Mouse (Mus musculus) monocyte, adult 5-6 weeks (primary cell): ENCODE results near the gene Paqr9. TPM values are rescaled to one million over a fixed set of nuclear protein-coding genes. Genes with fewer than 3 reads are reported as not detected.

Experiments used
- ATAC-seq: fragments of 153-309, 156-312 bp; replicated peaks from 2 replicates; pipeline ENCODE4 v1.8.0; 2017; ENCODE audit warnings: mild to moderate bottlenecking; ENCODE audit not compliant: low TSS enrichment, insufficient number of reproducible peaks, severe bottlenecking, poor library complexity, low FRiP score
- total RNA-seq: library from RNA; stranded (forward); fragments of 200-1000, 200-491, 200-594 nt; gene quantifications from 3 replicates; pipeline ENCODE4 v1.2.3, GENCODE M21; 2017

Paqr9 gene
- total RNA-seq, 1 experiment from 2014 or later = 0.57 TPM

DNA sequence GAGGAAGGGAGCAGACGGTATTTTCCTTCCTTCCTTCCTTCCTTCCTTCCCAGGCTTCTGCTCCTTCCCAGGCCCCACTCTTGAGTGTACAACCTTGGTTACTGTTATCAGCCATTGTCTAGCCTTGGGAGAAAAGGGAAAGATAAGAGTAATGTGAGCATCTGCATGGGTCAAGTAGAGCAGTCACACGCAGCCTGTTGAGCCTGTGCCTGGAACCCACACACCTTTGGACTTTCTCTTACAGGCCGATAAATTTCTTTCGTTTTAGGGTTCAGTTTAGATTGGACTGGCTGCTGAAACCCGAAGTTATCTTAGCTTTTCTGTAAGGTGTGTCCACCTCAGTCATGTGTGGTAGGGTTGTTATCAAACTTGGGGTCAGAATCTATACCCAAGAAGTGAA is 10.5 kb downstream of the Paqr9 start:
- ATAC-seq = no peak

DNA sequence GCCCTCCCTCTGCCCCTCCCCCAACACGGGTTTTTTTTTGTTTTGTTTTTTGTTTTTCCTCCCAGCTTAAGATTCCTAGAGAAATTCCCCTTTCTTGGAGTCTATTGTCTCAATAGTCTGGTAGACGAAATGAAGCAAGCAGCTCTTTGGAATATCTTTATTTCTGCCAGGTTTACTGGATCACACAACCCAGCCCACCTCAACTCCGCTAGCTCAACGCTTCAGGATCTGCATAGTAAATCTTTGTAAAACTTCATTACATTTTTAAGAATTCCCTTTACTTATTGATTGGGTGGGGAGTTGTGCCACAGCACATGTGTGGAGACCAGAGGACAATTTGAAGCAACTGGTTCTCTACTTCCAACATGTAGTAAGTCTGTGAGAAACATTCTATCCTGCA is 11.1 kb downstream of the Paqr9 start:
- ATAC-seq = no peak

DNA sequence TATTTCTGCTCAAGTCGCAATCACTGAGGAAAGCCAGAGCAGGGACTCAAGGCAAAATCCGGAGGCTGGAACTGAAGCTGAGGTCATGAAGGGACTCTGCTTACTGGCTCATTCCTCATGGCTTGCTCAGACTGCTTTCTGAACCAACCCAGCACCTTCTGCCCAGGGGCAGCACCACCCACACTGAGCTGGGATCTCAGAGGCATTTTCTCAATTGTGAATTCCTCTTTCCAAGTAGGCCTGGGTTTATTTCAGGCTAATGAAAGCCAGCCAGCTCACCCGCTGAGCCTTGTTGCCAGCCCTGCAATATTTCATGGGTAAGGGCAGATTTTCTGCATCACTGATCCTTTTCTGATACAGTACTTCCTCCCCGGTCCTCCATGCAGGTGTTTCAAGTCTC is 12.0 kb downstream of the Paqr9 start:
- no peak for ATAC-seq

DNA sequence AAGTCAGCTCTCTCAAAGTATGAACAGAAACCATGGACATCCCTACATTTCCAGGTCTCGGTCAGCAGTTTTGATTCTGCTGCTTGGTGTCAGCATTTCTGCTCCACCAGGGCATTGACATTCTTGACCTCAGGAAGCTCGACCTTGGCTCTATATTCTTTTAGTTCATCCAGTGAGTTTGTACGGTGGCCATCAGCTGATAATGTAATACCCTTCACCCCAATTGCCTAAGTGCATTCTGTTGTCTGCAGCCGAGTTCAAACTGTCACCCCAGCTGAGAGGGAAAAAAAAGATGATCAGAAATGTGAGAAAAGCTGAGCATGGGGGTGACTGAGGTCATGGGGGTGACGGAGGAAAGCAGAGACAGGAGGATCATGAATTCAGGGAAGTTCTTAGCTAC is 13.1 kb downstream of the Paqr9 start:
- no peak for ATAC-seq

DNA sequence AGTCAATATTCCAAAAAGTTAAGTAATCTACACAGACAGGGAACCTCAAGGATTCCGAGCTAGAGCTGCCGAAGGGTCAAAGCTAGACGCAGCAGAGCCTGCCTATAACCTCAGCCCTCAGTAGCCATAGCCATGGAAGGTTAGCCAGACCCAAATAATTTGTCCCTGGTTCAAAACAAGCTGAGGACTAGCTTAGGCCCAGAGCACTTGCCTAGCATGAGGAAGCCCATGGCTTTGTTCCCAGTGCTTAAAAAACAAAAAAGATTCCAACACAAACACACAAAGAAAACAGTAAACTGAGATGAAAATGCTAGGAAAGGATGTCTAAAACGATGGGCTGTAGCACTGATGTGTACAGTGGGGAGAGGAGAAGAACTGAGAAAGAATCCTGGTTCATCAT is 14.7 kb downstream of the Paqr9 start:
- no peak for ATAC-seq

DNA sequence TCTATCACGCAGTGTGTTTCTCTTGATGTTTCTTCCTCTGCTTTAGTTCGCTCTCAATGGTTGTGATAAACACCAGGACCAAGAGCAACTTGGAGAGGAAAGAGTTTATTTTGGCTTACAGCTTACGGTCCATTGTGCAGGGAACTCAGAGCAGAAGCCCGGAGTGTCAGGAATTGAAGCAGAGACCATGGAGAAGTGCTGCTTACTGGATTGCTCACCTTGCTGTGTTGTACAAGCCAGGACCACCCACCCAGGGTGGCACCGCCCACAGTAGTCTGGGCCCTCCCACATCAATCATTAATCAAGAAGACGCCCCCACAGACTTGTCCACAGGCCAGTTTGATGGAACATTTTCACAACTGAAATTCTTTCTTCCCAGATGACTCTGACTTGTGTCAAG is 18.0 kb downstream of the Paqr9 start:
- no peak for ATAC-seq

DNA sequence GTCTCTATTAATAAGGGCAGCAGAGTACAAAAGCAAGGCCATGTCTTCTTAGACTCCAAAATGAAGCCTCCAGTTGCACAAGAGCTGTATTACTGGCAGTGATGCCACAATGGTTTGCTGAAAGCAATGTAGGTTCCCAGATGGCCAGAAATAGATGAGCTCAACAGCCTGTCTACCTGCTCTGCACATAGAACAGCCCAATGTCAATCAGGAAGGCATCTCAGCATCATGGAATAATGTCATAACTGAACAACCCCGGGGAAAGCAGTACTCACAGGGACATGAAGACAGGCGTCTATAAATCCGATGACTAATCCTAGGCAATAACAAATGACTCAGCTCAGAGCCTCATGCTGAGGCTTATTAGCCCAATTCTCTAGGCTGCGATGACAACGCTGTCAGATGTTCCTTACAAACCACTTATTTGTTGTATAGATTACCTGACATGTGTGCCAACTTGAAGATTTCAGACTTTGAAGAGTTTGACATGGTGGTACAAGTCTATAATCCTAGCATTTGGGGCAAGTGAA is 19.0 kb downstream of the Paqr9 start:
- ATAC-seq = no peak

DNA sequence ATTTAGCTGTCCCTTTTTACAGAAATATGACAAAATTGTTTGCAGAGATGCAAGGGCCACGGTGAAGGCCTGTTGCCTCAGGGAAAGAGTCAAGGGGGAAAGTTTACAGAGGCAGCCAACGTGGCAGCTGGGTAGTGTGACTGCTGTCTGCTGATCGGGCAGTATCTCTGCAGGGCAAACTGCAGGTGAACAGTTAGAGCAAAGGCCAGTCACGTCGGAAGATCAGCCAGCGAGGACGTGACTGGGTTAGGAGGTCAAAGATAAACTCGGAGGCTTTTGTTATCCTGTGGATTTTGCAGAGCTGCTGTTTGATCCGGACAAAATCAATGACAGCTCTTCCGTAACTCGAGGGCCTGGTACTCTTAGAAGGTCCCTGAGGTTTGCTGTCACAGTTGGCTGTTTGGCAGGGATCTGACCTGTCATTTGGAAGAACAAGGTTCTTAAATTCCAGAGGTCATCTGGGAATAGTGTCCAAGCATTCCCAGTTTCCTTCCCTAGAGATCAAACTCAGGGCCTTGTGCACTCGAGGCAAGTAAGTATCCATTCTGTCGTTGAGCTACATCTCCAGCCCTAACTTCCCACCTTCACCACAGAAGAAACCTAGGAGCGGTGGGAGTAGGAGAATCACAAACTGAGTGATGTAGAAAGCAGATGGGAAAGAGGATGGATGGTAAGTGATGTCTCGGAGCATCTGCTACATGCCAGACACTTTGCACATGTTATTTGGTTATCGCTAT is 21.7 kb downstream of the Paqr9 start:
- no peak for ATAC-seq

DNA sequence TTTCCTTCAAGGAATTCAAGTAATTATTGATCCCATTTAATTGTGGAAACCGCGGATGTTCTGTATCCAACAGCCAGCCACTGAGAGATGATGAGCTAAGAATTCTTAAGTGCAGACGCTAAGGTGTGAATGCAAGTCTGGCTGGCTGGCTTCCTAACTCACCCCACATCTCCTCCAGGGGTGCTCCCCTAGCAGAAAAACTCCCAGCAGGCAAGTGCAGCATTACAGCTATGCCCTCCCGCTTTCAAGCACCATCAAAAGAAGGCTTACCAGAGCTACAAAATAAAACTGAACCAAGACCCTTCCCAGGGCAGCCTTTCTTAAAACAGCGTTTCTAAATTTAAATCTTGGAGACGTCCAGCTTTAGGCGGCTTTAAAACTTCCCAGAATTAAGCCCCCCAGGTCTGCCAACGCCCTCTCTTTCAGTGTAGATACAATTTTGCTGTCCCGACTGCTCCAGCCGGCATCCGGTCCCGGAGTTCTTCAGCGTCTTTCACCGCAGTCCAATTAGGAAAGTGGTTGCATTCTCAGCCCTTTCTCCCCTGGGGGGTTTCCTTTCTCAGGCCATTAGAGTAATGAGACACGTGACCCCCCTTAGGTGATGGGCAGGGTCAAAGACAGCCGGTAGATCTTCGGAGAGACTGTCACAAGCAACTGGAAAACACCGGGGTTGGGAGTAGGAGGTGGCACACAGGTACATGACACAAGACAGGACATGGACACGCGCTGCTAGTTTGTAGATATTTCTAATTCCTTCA is 22.5 kb downstream of the Paqr9 start:
- ATAC-seq = no peak

DNA sequence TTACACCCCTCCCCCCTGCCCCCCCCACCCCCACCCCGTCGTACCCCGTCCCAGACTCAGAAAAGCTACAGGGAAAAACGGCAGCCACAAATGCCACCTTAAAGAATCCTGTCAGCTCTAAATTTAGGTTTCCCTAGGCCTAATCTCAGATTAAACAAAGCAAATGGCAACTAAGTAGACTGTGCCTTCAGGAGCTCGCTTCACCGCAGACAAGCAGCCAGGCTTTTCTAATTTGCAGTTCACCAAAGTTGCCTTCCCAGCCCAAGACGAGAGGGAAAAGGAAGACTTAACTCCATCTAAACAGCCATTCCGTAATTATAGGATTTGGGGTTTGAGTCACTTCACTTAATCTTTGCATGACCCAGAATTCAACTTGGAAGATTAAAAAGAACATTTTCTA is 23.1 kb downstream of the Paqr9 start:
- no peak for ATAC-seq

DNA sequence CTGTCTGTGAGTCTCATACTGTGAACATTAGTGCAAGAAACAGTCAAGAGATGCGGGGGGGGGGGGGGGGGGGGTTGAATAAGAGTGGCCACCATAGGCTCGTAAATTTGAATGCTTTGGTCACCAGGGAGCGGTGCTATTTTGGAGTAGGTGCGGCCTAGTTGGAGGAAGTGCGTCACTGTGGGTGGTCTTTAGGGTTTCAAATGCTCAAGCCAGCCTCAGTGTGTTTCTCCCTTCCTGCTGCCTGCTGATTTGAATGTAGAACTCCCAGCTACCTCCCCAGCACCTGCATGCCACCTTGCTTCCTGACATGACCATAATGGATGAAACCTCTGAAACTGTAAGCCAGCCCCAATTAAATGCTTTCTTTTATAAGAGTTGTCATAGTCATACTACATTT is 26.6 kb downstream of the Paqr9 start:
- ATAC-seq = no peak

DNA sequence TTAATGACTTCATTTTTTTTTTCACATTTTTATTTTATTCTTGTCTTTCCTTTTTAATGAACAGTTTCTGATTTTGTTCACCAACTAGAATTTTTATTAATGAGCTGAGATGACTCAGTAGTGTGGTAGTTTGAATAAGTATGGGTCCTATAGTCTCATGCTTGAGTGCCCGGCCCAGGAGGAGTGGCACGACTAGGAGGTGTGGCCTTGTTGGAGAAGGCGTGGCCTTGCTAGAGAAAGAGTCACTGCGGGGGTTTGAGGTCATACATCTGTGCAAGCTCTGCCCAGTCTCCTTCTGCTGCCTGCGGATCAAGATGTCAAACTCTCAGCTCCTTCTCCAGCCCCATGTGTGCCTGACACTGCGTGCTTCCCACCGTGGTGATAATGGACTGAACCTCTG is 28.6 kb downstream of the Paqr9 start:
- no peak for ATAC-seq

DNA sequence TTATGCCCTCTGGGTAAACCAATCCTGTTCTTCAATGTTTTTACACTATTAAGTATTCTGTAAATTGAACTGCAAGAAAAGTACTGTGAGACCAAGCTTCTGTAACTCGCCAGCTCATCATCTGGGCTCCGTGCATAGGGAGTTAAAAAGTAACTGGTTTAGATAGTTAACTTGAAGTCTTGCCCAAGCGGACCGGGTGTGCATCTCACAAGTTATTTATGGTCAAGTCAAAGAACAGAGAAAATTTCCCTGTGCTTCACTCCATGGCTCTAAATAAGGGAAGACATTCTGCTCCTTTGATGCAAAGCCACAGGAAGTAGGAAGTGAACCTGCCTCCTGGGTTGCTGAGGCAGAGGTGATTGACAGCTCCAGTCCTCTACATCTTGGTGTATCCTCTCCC is 34.8 kb downstream of the Paqr9 start:
- no peak for ATAC-seq

DNA sequence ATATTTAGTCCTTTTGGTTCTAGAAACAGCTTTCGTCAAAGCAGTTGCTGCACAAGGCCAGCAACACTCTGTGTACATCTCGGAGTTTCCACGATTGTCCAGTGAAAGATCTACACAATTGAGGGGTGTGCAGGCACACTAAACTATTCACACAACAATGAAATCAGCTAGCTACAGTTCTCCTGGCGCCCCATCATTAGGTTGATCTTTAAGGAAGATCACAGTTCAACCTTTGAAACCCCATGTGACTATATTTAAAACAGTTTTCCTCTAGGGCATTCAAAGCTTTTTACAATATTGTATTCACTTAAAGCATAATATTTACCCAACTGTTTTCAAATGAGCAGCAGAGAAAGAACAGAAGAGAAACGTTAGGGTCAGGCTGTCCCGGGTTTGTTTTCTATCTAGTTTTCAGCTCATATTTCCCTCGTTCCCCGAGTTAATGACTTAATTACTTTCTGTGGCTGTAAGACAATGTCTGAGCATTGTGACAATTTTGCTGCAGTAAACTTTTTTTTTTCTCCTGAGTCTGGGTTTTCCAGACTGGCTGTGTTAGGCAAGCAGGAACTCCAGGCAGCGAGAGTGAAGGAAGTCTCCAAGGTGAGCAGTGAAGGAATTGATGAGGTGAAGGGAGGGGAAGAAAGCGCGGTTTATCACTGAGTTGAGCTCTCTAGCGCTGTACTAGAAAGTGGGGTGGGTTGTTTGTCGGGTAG is 38.2 kb downstream of the Paqr9 start:
- ATAC-seq = no peak

DNA sequence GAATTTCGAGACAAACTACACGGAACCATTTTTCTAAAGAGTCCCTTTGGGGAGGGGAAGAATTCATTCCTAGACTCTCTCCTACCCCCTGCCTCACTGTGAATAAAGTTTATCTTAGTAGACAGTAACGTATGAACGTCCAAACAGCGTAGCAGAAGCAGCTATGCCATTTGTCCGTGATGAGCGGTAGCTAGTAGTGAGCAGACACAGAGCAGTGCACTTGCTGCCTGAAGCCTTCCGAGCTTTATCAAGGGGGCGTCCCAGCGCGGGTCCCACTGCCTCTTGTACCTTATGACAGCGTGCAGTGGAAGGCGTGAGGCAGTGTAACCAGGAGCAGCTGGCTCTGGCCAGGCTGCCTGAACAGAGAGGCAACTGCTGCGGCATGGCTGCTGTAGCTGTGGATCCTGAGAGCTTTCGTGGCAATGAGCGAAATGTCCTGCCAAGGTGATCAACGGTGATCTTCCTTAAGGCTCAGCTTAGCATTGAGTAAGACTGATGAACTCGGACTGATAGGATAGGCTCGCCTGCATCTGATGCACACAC is 38.8 kb downstream of the Paqr9 start:
- no peak for ATAC-seq

DNA sequence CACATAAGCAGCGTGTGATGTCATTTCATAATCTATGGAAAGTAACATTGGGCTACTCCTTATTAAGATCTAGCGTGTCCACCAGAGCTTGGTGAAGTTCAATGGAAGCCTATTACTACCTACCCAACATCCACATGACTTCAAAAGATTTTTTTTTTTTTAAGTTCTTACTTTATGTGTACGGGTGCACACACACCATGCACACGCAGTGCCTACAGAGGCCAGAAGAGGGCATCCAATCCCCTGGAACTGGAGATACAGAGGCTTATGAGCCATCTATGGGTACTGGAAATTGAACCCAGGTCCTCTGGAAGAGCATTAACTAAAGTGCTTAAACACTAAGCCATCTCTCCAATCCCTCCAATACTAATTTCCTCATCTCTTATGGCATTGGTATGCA is 39.9 kb downstream of the Paqr9 start:
- ATAC-seq = no peak

DNA sequence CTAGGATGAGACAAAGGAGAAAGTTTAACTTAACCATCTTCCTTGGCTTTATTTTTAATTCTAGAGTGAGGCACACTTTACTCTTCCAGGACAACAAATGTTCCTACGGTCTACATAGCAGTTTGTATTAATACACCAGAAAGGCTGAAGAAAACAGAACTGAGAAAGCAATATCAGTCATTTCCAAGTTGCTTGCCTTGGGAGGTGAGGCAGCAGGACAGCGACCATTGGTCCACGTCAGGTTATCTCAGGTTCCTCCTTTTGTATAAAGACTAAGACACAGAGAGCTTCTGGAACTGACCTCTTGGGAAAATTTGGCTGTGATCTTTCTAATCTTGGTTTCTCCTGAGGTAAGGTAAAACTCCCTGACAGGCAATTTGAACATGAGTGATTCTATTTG is 43.4 kb downstream of the Paqr9 start:
- ATAC-seq = no peak

DNA sequence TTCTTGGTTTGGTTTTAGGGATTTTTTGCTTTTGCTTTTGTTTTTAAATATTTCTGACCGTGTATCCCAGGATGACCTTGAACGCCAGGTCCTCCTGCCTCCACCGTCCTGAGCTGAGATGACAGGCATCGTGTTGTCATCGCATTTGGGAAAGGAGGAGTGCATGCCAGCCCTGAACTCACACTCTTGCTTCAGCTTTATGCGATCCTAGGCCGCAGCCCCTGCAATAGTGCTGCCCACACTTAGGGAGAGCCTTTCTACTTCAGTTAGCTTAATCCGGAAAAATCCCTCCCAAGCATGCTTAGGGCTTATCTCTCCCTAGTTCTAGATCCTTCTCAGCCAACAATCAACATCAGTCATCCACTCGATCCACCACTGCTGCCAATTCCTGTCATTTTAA is 43.9 kb downstream of the Paqr9 start:
- no peak for ATAC-seq

DNA sequence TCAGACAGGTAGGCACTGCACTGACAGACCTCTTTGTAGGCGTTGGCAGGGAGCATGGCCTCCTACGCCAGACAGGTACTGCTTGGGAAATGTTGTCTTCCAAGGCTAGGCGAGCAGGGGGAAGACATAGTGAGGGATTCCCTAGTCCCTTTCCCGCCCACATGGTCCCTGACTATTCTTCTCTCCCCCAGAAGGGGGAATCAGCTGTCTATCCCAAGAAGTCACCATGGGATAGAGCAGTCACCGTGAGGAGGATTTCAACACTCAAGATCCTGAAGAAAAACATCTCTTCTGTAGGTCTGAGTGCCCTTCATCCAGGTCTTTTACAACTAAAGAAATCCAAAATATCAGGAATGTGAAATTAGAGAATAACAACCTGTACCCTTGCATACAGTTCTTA is 47.7 kb downstream of the Paqr9 start:
- ATAC-seq = no peak
